Mouse (Mus musculus) bone marrow, adult 2 months (tissue): ENCODE measurements around the gene 2310079G19Rik.

Source experiments
- CTCF ChIP-seq: fragments of 200-500 bp; IDR thresholded peaks from 2 replicates; pipeline ENCODE4 v1.5.1; 2011; ENCODE audit warnings: low read length, control low read depth; ENCODE audit not compliant: control insufficient read depth, insufficient read depth
- POLR2A ChIP-seq: fragments of 200-500 bp; IDR thresholded peaks from 2 replicates; pipeline ENCODE4 v1.6.1; 2011; ENCODE audit warnings: low read depth, mild to moderate bottlenecking, control low read depth, low read length, borderline replicate concordance; ENCODE audit not compliant: control insufficient read depth

GRCm38 (mm10) chr16:88647358-88647846 lies 19.9 kb upstream of the 2310079G19Rik start, which contains the start of gene Krtap26-1:
- TF ChIP-seq CTCF (no peak), POLR2A (no peak)
